Mouse (Mus musculus) brain, embryonic 14.5 days (tissue): ENCODE results near the gene Sec24b.

ENCODE experiments used
- CTCF ChIP-seq: fragments of 200-500 bp; IDR thresholded peaks from 2 replicates; pipeline ENCODE4 v1.5.1; 2012; ENCODE audit warnings: inconsistent platforms, mild to moderate bottlenecking, moderate library complexity, borderline replicate concordance; ENCODE audit not compliant: insufficient read depth, insufficient read length; ENCODE audit errors: extremely low read depth
- POLR2A ChIP-seq: fragments of 200-500 bp; IDR thresholded peaks from 2 replicates; pipeline ENCODE4 v1.6.1; 2012; ENCODE audit warnings: mild to moderate bottlenecking, inconsistent platforms, borderline replicate concordance; ENCODE audit not compliant: poor library complexity, insufficient read depth, insufficient read length, severe bottlenecking; ENCODE audit errors: extremely low read depth

DNA sequence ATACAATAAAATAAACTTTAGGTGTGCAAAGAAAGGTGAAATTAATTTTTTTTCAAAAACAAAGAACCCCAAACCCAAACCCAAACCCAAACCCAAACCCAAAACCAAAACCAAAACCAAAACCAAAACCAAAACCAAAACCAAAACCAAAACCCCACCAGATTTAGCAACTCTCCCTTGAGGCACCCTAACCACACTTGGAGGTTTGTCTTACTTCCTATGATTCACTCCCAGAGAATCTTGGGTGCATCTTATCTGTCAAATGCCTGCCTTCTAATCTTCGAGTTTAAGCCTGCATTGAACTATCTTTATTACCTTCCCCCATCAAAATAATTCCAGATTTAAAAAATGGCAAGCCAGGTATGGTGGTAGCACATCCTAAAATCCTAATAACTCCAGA is 14.4 kb upstream of the Sec24b start:
- TF ChIP-seq POLR2A (no peak), CTCF (no peak)
